Mouse (Mus musculus) cerebellum, adult 11-12 months (tissue): Measurements from ENCODE around the gene Olfr27.

ENCODE experiments used
- DNase-seq: peaks from one replicate; pipeline ENCODE4 v3.0.0; 2022

Olfr27 gene

DNA sequence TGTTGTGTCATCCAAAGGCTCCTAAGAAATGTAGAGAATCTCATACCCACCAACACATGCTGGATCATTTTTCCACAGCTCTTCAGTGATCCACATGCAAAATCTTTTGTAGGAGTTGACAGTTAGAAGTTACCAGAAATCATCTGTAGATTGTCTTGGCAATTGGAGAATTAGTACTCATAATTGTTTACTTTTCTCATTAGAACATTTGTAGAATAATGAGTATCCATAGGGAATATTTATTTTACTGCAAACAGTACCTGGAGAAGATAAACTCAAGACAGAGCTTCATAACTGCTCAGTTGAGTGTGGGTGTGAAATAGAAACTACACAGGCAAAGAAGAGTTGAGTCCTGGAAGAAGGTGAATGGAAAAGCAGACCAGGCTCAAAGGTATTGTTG is at the start of gene Olfr27:
TSS of gene Olfr27 (plus strand) at position 301 of the 400 bp plus-strand sequence.
- no peak for DNase-seq

DNA sequence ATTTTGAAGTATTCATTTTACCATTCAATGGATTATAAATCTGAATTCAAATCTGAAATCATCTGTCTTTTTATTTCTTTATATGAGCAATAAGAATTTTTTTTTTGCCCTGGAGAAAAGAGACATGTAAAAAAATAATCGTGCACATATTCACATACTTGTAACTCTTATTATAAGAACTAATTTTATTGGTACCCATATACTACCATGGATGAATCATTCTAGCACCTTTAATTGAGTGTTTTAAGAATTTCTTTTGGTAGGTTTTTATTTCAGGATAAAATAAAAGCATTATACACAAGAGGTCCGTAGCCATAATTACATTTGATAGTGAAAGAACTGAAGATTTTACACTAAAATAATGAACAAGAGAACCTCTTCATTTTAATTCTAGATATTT is 49.1 kb upstream of the Olfr27 start, which contains the start of gene Olfr938:
TSS of gene Olfr938 (minus strand) at position 101 of the 400 bp plus-strand sequence.
- no peak for DNase-seq

DNA sequence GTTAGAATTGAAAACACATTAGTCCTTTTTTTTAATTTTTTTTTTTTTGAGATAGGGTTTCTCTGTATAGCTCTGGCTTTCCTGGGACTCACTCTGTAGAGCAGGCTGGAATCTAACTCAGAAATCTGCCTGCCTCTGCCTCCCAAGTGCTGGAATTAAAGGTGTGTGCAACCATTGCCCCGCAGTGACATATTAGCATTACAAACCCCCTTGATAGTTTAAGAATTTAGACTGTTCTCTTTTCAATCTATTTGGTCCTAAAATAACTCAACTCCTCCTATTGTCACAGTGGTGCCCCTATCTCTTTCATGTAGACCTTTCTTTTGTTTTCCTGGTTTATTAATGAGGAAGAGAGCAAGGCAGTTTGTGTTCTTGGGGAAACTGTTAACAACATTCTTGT is 605 bp upstream of the Olfr27 start:
- DNase-seq, result no peak

DNA sequence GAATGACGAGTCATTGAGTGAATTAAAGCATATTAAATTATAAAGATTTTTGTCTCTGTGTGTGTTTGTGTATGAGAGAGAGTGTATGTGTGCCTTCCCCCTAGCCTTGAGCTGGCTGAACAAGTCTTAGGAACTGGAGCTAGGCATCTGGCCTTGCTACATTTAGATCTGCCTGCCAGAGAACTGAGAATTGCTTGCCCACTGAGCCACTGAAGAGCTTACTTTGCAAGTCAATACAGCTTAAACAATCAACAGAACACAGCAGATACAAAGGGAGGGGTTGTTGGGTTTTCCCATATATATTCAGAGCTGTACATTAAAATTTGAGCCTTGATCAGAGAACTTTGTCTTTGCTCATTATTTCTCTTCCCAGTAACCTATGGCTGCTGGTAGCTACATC is 24.5 kb downstream of the Olfr27 start:
- no peak for DNase-seq

DNA sequence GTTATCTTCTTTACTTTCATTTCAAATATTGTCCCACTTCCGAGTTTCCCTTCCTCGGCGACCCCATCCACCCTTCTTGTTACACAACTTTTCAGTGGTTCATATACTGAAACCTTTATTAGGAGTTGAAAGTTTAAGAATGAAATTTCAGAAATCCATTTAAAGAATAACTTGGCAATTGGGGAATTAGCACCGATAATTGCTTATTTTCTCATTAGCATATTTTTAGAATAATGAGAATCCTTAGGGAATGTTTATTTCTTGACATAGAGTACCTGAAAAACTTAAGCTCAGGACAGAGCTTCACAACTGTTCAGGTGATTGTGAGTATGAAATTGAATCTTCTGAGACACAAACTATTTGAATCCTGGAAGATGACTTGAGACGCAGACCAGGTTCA is 38.1 kb downstream of the Olfr27 start, which contains the start of gene Olfr943:
TSS of gene Olfr943 (plus strand) at position 301 of the 400 bp plus-strand sequence.
- DNase-seq, result no peak
